Mouse (Mus musculus) ovary, postnatal 36 days (tissue): Measurements from ENCODE around the gene Smug1.
A peak's percentile ranks its signal among the peaks of the same experiment; 100 is the strongest.

Source experiments
- DNase-seq: peaks from one replicate; pipeline ENCODE4 v3.0.0; 2022; ENCODE audit warnings: low spot score, mixed read lengths

The Smug1 gene

DNA sequence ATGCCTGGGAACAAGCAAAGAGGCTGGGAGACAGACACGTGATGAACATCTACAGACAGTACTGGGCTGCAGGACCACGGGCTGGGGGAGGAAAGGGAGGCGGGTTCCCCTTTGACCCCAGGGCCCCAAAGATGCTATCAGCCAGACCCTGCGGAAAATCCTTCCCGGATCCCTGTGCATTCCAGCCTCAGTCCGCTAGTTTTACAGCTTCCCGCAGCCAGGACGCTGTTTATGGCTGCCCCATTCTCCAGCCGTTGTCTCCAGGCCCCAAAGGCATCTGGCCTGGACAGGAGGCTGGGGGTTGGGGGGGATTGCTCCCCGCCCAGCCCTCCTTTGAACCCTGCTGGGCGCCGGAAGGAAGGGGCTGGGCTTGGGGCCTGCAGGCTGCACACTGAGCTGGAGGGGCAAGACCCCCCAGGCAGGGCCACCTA lies 10.7 kb upstream of the Smug1 start:
- DNase-seq, result no peak

DNA sequence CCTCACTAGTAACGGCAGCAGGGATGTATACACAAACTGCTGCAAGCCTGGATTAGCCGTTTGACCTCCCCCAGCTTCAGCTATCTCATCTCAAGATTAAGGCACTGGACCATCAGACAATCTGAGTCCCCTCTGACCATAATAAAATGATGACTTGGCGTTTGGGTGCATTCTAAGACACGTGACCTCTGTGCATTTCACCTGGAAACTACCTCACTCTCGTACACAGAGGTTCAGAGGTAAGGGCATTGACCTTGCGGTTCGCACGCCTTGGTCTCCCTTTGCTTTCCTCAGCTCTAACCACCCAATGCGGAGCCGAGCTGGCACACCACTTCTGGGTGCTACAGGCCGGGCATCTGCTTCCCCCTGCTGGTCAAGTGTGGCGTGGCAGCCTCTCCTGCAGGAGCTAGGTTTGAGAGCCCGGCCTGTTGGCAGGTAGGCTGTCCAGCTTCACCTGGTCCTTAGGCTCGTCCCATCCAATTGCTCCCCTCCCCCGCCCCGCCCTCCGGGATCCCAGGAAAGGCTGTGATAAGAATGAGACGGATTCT lies 10.1 kb upstream of the Smug1 start:
- DNase-seq, result peak; percentile 88

DNA sequence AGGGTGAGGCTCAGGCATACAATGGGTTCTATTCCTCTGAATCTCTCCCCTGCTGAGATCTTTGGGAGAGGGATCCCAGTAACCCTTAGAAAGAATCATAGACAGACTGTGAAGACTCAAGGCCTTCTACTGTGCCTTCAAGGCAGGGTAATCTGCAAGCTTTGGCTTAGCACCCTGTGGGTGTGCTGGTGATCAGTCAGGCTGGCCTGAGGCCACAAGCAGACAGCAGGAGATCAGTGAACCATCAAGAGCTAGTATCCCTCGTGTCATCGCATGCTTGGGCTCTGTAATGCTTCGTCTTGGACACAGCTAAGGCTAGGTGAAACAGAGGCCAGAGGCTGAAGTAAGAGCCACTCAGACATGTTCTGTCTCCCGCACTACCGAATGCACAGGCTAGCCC lies 6.4 kb upstream of the Smug1 start:
- no peak for DNase-seq

DNA sequence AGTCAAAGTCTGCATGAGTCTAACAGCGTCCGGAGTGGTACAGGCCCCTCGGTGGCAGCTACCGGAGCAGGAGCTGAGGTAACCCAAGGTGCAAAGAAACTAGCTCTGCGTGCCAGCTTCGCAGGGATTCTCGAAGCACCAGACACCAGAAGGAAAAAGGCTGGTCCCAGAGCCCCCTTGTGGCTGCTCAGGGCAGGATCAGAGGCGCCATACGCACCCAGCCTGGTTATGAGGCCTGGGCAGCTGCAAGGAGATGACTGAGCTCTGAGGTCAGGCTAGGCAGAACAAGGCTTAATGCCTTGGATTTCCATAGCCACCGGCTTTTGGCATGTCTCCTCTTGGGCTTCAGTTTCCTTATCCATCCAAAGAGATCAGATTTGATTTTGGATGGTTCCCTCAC lies 5.6 kb upstream of the Smug1 start:
- DNase-seq, result peak; percentile 64

DNA sequence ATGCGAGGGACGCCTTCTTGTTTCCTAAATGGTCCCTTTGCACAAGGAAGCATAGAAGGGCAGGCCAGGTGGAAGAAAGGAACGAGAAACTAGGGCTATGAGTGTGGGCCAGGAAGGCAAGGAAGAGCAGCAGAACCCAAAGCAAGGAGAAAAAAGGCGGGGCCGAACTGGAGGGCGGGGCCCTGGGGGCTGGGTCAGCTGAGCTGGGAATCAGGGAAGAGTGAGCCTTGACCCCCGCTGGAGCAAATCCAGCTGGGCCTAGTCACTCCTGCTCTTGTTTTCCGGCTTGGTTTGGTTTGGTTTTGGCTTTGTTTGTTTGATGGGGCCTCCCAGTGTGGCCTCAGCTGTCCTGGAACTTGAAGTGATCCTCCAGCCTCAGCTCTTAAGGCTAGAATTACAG lies 4.4 kb upstream of the Smug1 start:
- peak; percentile 61 for DNase-seq

DNA sequence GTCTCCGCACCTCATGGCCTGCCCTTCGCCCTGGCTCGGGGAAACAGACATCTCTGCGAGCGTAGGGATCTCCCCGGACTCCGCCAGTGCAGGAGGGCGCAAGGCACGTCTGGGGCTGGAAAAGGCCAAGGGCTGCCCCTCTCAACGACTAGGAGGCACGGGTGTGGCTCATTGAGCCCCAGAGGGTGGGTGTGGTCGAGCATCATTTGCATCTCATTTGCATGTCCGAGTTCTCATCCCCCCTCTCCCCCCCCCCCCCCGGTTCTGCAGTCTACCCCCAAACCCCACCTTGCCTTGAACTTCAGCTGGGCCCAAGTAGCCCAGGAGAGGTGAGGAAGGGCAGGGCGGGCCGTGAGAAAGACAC lies 3.4 kb upstream of the Smug1 start:
- DNase-seq, result no peak

DNA sequence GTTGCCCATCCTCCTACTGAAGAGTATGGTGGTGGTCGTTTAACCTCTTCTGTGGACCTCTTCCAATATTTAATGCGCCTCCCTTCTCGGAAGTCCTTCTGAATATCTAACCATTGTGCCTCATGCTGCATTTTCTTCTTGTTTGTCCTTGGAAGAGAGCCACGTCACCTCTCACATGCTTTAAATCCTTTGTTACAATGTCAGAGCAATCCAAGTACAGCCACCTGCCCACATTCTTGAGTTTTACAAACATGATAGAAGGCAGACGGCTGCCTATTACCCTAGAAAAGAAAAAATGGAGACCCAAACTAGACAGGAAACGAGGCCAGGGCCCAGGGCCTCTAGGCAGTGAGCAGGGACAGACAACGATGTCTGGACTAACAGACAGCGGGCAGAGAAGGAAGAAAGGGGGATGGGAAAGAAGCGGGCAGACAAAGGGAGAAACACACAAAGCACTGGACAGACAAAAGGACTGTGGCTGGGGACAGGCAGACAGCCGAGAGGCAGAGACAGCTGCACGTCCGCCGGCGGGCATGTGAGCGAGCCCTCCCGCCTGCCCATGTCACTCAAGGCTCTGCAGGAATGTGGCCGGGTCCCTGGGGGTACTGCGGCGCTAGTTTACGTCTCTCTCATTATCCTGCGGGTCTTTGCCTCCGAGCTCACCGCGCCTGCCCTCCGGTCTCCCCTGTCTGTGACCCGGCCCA lies 2.9 kb upstream of the Smug1 start:
- DNase-seq, result no peak

DNA sequence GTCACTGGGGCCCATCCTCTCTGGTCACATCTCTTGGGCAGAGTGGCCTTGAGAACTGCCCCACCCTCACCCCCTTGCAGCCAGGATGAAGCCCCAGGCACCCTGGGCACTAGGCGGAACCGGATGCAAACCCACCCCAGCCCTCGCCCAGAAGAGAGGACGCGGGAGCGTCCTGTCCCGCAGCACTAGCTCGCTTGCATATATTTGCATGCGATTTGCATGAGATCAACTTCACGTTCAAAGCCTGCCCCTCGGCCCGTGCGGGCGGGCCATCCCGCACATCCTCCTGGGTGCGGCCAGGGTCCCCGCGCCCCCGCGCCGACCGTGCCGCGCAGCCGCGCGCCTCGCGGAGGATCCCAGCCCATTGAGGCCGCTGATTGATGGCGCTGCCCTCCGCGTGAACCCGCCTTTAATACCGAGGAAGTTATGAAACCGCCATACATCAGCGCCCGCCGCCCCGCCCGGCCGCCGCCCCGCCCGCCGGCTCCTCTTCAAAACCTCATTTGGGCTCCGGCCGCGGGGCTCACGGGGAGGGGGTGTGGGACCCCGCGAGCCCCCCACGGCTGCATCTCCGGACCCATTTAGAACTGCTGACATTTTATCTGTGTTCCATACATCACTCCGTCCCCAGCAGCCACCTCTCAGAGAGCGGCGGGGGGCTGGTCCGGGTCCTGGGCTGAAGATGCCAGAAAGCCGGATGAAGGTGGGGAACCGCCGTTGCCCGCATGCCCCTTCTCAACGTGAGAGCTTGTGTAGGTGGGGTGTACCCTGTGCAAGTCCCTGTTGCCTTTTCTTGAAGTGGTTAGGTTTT lies 2.1 kb upstream of the Smug1 start:
- DNase-seq, result no peak

DNA sequence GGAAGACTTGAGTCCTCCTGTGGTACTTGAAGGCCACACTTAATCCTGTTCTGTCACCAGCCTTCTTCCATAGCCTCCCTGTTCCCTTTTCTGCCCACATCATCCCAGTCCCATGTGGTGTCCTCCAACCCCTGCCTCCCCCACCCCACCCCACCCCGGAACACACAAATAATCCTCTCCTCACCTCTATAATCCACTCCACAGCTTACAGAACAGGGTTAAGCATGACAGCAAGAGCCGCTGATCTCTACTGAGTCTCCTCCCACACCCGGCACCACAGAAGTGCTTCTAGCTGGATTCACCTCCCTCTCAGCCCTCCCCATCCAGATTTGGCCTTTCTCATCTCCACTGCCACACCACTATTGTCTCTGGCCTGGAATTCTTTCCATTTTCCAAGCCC lies 894 bp upstream of the Smug1 start:
- DNase-seq, result no peak

DNA sequence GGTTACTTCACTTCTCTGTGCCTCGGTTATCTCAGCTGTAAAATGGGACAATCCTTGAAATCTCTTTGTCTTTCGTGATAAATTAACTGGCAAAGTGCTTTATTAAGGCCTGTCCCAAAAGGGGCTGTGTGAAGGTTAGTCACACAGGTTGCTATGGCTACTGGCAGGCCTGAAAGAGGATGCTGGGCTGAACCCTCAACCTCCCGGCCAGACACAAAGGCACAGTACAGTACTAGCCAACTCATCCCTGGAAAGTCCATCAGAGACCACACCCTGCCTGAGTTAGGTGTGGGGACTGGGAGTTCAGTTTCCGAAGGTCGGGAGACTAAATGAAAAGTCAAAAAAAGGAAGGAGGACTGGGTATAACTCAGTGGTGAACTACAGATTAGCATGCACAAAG lies 968 bp downstream of the Smug1 start:
- DNase-seq, result no peak

DNA sequence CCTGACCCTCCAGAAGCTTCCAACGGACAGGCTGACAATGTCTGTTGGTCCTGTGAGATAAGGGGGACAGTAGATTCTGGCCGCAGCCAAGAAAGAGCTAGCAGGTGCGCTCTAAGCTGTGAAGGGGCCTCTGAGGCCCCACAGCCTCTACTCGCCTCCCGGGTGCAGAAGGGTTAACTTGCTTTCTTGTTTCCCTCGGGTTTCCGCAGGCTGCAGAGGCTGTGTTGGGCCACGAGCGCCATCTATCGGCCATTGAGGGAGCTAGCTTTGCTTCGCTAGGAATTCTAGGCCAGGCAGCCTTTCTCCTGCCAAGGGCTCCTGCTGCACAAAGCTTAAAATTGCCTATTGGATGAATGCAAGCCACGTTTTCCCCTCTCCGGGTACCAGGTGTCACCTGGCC lies 1.5 kb downstream of the Smug1 start:
- DNase-seq, result peak; percentile 86

DNA sequence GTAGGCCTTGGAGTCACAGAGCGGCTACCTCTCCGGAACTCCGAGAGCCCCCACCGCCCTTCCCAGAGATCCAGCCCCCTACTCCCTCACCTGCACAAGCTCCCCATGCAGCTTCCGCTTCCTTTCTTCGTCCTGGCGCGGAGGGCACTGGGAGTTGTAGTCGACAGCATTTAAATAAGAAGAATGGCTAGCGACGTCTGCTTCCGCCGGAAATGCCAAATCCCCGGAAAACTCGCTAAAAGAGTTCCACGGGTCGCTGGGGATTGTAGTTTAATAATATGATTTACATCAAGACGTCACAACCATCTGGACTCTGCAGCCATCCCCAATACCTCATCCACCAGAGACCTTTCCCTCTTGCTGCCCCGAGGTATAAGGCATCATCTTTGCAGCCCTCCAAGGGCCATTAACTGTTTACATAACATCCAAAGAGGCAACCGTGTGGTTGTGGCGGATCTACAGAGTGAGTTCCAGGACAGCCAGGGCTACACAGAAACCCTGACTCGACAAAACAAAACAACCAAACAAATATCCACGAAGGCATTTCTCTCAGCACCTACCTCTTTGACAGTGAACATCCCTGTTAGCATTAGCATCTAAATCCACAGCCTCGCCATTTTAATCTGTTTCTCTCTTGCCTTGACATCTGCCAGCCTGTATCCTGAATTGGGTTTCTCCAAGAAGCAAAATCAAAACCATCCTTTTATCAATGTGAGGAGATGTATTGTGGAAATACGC lies 3.5 kb downstream of the Smug1 start:
- DNase-seq, result peak; percentile 83

DNA sequence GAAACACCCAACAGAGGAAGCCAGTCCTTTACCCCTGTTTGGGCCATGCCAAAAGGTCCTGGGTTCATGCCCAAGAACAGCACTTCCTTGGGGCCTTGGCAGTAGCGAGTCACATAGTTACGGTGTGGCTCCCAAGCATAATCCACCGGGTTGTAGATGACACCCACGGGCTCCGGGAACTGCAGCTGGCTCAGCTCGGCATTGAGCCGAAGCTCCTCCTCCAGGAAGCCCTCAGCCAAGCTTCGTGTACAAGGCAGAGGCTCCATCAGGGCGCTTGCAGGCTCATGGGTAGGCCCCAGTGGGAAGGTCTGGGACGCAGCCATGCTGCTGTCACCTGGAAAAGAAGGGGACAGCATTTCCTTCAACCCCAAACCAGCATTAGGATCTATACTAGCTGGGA lies 9.3 kb downstream of the Smug1 start:
- no peak for DNase-seq

DNA sequence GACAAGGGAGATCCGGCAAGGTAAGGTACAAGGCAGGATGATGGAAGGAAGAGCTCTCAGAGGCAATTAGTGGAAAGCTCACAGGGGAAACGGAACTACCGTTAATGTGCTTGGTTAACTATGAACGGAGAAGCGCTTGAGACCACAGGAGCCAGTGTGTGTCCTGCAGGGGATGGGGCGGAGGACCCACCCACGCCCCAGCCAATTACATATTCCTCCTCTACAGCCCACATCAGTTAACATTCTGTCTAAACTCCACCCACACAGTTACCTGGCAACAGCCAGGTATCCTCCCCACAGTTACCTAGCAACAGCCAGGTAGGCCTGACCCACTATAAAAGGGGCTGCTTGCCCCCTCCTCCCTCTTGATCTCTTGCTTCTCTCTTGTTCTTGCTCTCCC lies 10.0 kb downstream of the Smug1 start:
- DNase-seq, result no peak

DNA sequence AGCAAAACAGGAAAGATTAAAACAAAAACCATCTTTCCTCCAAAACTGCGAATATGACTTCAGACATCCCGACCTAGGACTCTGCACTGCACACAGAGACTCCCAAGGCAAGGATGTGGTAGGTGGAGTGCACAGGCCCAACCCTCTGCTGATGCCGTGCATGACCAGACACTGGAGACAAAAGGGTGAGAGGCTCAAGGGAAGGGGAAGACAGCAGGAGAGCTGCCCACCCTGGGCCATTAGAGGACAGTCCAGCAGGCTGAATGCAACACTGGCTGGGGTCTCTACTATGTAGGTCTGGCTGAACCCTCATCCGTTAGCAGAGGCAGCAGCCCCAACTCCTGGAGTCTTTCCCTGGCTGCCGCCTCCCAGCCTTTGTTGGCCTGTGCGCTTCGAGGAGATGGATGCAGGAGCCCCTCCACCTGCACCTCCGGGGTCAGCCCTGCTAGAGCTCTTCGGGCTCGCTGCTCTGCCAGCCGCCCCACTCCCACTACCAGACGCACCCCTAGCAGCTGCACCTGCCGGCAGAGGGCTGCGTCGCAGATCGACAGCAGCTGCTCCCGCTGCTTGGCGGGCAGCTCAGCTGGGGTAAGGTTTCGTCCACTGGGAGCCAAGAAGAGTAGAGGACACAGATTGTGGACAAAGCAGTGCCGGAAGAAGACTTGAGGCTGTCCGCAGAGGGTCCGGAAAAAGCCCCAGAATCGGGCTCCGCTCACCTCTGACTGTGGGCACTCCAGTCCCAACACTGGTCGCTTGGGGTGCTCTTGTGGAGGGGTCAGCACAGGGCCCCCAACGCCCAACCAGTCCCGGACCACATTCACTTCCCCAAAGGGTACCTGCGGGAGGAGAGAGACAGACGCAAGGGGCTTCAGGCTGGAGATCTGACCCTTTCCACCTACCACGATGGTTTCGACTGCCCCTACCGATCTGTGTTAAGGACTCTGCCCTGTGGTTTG lies 11.2 kb downstream of the Smug1 start:
- DNase-seq, result no peak

DNA sequence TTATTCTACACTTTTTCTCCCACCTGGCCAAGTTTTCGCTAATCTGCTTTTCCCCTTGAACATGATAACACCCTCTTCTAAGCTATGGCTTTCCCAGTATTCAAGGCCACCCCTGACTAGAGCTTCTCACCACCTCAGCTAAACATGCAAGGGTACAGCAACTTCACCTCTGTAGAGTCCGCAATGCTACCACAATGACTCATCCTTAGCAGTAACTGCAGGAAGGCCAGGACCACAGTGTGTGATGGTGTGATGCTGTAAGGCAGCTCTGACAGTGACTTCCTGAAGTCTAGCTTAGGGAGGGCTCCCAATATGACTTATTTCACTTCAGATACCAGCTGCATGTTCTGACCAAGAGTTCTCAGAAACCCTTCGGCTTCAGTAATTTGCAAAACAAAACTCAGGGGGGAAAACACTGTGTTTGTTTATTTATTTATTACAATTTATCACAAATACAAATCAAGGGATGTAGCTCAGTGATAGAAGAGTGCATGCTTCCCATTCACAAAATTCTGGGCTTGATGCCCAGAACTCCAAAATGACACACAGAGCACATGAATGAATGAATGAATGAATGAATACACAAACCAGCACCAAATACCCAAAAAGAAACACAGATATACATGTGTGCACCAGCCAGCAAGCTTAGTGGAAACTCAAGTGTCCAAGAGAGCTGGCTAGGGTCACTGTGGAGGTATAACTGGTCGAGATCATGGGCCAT lies 13.8 kb downstream of the Smug1 start:
- DNase-seq, result no peak

DNA sequence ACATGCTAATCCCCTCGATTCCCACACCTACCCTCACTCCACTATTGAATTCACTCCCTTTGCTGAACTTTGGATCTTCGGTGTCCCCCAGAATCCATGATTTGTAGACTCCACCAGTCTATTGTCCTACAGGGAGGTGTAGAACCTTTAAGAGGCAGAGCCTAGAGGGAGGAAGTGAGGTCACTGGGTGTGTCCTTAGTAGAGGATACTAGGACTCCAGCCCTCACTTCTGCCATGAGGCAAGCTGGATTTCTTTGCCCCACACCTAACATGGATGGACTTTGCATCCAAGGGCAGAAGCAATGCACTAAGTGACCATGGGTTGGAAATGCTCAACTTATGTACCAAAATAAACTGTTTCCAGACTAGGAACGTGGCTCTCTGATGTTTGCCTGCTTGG lies 14.5 kb downstream of the Smug1 start:
- DNase-seq, result no peak

DNA sequence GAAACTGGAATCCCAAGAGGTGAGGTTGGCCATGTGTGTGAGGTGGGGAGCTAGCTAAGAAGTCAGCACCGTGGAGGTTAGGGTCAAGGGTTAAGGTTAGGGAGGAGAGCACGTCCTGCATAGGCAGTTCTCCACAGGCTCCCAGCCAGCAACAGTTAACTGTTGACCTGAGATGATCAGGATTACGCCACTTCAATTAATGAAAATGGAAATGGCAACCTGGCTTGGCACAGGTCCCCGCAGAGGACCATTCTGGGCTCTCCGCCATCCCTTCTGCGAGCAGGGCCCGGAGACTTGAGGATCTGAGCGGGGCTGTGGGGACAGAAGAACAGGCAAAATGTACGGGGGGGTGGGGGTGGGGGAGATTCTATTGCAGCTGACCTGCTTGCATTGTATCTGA lies 19.1 kb downstream of the Smug1 start:
- no peak for DNase-seq

DNA sequence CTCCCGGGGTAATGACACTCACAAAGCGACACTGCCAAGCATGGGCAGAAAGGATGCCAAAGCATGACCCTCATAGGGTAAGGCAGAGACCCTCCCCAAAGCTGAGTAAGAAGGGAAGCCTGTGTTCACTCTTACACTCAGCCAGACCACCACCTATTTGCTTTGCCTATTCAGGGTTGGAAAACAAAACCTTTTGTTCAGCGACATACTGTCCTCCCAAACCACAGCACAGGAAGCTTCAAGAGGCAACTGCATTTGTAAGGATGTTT lies 19.5 kb downstream of the Smug1 start:
- no peak for DNase-seq

DNA sequence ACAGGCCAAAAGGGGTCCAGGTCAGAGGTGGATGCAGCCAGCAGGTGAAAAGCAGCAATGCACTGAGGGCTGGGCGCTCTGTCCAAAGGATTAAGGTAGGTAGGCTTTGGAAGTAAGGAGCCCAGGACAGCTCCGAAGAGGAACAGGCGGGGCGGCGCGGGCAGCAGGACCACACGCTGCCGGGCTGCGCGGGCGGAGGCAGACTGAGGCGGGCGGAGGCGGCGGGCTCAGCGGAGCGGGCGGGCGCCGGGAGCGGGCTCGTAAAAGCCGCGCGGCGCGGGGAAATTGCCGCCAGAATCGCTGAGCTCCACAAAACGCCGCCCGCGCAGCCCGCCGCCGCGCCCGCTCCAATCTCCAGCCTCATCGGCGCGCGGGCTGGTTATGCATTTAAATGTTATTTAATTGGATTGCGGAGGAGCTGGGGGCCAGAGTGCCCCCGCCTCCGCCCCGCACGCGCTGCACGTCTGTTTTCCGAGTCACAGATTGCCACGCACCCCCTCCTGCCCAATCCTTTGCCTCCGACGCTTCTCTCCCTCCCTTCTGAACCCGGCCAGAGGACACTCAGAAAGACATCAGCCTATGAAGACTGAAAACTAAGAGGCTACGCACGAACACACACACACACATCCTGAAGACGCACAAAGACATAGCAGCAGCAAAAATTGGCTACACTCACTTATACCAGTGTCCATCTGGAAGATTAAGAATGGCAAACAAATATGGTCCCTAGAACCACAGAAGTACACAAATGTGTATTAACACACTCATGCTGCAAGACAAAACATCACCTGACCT lies 20.1 kb downstream of the Smug1 start:
- DNase-seq, result peak; percentile 52
